Mouse (Mus musculus): ENCODE measurements at regions not wholly inside any gene's neighbourhood (a gene's known extent, or its start where the extent isn't known, plus 50 kb on each side); places are given as distances from the start of the nearest gene placed in this dataset.

DNA sequence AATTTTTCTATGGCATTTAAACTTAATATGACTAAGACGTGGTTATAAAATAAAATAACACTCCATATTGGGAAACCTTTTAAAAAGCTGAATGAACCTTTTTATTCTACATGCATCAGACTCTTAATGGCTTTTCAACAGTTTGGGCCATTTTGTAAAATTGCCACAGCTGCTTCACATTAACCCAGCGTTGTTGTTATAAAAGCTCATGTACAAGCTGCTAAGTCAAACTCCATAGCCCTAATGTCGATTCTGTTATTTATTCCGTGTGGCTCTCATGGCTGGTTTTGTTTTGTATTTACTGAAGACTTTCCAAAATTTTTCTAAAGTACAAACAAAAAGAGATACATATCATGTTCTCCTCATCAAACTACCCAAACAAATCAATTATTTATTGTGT lies 268.1 kb upstream of the Hand2 start:
- TF ChIP-seq CTCF (IDR thresholded peaks at IDR 0.05; ENCODE audit: low read depth) (no peak), EP300 (IDR thresholded peaks at IDR 0.05; ENCODE audit: low read depth) (no peak)
